Mouse (Mus musculus) neural tube, postnatal 0 days (tissue): Measurements from ENCODE around the gene Mrps17. TPM values are rescaled to one million over a fixed set of nuclear protein-coding genes. Genes with fewer than 3 reads are reported as not detected.

Experiments used
- polyA plus RNA-seq: library from polyadenylated mRNA; unstranded; fragments of >200 nt; fragmentation: Nextera tagmentation; extraction: Ambion mirVana; gene quantifications from 2 replicates; pipeline ENCODE4 v1.2.1, GENCODE M21; 2015

The Mrps17 gene
- 163 and 181 TPM in 2 replicates for polyA plus RNA-seq

GRCm38 (mm10) chr5:129715326-129715861 lies at the start of gene Mrps17:
Gene Mrps17, plus strand, starts transcription at chr5:129715497.

GRCm38 (mm10) chr5:129670036-129670458 lies 45.2 kb upstream of the Mrps17 start, which contains the start of gene Zfp11:
Gene Zfp11, minus strand, starts transcription at chr5:129670099.

DNA sequence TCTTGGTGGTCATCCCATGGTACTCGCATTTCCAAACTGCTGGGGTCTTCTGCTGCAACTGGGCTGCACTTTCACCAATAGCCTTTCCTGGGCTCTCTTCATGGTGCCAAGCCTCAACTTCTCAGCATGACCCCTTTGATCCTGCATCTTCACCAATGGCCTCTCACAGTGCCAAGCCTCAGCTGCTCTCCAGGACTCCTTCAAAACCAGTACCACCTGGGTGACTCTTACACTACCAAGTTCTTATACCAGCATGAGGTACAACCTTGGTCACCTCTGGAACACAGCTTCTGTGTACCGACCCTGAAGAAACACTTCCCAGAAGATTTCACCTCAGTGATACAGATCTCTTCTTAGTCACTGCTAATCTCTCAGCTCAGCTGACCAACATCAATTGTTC lies 6.9 kb upstream of the Mrps17 start, which contains the start of gene Sept14:
Gene Sept14, minus strand, starts transcription at position 101 of the 400 bp plus-strand sequence.

DNA sequence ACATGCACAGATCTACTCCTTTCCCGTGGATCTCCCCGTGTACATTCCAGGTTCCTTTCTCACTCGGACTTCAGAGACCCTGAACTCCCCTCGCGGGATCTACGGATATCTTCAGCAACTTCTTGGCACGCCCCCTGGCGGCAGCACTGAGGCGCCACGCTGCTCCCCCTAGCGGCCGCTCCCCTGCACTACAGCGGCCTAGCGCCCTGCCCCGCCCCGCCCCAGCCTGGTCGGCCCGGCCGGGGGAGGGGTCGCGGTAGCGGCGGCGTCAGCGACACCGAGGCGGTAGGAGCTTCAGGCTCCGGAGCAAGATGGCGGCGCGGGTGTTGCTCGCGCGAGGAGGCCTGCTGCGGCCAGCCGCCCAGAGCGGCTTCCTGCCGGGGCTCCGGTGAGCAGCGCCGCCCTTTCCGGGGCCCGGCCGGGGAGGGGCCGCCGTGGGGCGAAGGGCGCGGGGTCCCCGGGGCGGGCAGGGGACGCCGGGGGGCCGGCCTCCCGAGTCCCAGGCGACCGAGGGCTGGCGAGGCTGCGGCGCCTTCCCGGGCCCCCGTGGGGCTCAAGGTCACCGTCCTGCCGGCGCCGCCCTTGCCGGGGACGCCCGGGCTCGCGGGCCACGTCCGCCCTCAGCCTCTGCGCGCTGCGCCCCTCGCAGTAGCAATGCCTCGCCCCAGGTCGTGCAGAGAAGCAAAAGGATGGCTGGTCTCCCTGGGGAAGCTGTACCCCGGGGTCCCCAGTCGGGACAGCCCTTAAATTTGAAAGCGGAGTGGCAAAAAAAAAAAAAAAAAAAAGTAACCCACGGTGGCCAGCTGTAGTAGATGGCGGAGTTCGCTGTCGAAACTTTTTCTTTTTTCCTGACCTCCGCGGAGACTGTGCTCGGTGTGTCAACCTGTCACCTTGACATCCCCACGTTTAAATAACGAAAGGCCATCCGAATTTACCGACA lies 9.8 kb downstream of the Mrps17 start, which contains the start of gene Nipsnap2:
Gene Nipsnap2, plus strand, starts transcription at position 230 of the 940 bp plus-strand sequence.

Other genes with a start within 250 kb of the Mrps17 start
- 46.9 and 54.6 TPM in 2 replicates for gene Sfswap, start 214.3 kb upstream of the Mrps17 start, polyA plus RNA-seq
- 13.1 and 14.7 TPM in 2 replicates for gene Mmp17, start 131.3 kb upstream of the Mrps17 start, polyA plus RNA-seq
- 4.5 and 4.6 TPM in 2 replicates for gene Zfp11, start 45.4 kb upstream of the Mrps17 start, polyA plus RNA-seq
- not detected in 2 replicates for gene Sept14, start 7.0 kb upstream of the Mrps17 start, polyA plus RNA-seq
- gene Nipsnap2, start 9.6 kb downstream of the Mrps17 start, polyA plus RNA-seq: 114 and 122 TPM in 2 replicates
- 50.8 and 50.9 TPM in 2 replicates for gene Psph, start 72.0 kb downstream of the Mrps17 start, polyA plus RNA-seq
- gene Sumf2, start 131.5 kb downstream of the Mrps17 start, polyA plus RNA-seq: 25.5 and 28.1 TPM in 2 replicates
- 857 and 863 TPM in 2 replicates for gene Chchd2, start 172.0 kb downstream of the Mrps17 start, polyA plus RNA-seq
- gene Zbed5, start 180.2 kb downstream of the Mrps17 start, polyA plus RNA-seq: 7.1 and 8.0 TPM in 2 replicates
- 5.8 and 6.3 TPM in 2 replicates for gene Phkg1, start 183.1 kb downstream of the Mrps17 start, polyA plus RNA-seq
- gene Nupr1l, start 193.0 kb downstream of the Mrps17 start, polyA plus RNA-seq: 4.2 and 5.0 TPM in 2 replicates
- gene Vkorc1l1, start 226.5 kb downstream of the Mrps17 start, polyA plus RNA-seq: 20.0 and 23.8 TPM in 2 replicates